Mouse (Mus musculus) retina, adult 2 months (tissue): Measurements from ENCODE around the gene Sorl1.

Source experiments
- DNase-seq: peaks from one replicate; pipeline ENCODE4 v3.0.0-alpha.2; 2012; ENCODE audit warnings: low read depth, low spot score

Gene Sorl1

GRCm38 (mm10) chr9:41968673-41969460, 155.2 kb downstream of the Sorl1 start:
- no peak for DNase-seq

GRCm38 (mm10) chr9:41961274-41961673, 162.8 kb downstream of the Sorl1 start:
- DNase-seq = no peak

- DNase-seq = no peak
These were observed 165.8 kb downstream of the Sorl1 start for GRCm38 (mm10) chr9:41958282-41958681.

GRCm38 (mm10) chr9:41953486-41953885, 170.6 kb downstream of the Sorl1 start:
- no peak for DNase-seq

GRCm38 (mm10) chr9:41952650-41953204, 171.4 kb downstream of the Sorl1 start:
- no peak for DNase-seq

- DNase-seq = no peak
These were observed 172.5 kb downstream of the Sorl1 start for GRCm38 (mm10) chr9:41951472-41952129.

- DNase-seq = peak; percentile 30
These were observed 173.1 kb downstream of the Sorl1 start for GRCm38 (mm10) chr9:41950991-41951451.

GRCm38 (mm10) chr9:41950109-41950990, 173.7 kb downstream of the Sorl1 start:
- DNase-seq = peak; percentile 22

GRCm38 (mm10) chr9:41949476-41949875, 174.6 kb downstream of the Sorl1 start:
- DNase-seq = no peak

- DNase-seq = no peak
These were observed 179.1 kb downstream of the Sorl1 start for GRCm38 (mm10) chr9:41944964-41945363.

GRCm38 (mm10) chr9:41942970-41943635, 181.0 kb downstream of the Sorl1 start:
- no peak for DNase-seq

- no peak for DNase-seq
These were observed 183.7 kb downstream of the Sorl1 start for GRCm38 (mm10) chr9:41940311-41940853.

- no peak for DNase-seq
These were observed 185.6 kb downstream of the Sorl1 start for GRCm38 (mm10) chr9:41938449-41938848.

- DNase-seq = no peak
These were observed 186.1 kb downstream of the Sorl1 start for GRCm38 (mm10) chr9:41937967-41938348.

GRCm38 (mm10) chr9:41937341-41937966, 186.6 kb downstream of the Sorl1 start:
- DNase-seq = no peak

GRCm38 (mm10) chr9:41936598-41936997, 187.5 kb downstream of the Sorl1 start:
- no peak for DNase-seq

GRCm38 (mm10) chr9:41935979-41936378, 188.1 kb downstream of the Sorl1 start:
- no peak for DNase-seq

GRCm38 (mm10) chr9:41935373-41935971, 188.6 kb downstream of the Sorl1 start:
- DNase-seq = no peak

GRCm38 (mm10) chr9:41934848-41935372, 189.2 kb downstream of the Sorl1 start:
- DNase-seq = no peak

GRCm38 (mm10) chr9:41929986-41930385, 194.1 kb downstream of the Sorl1 start:
- no peak for DNase-seq
